Mouse (Mus musculus) heart, adult 10 weeks (tissue): ENCODE results near the gene Bub1b. TPM values are rescaled to one million over a fixed set of nuclear protein-coding genes. Genes with fewer than 3 reads are reported as not detected.

Experiments used
- polyA plus RNA-seq: library from polyadenylated mRNA; stranded (reverse); fragments of 350-450 nt; fragmentation: Illumina TruSeq; extraction: RNeasy Lipid Tissue Mini Kit (QIAGEN cat#74804); gene quantifications from one replicate; pipeline ENCODE4 v1.2.3, GENCODE M21; 2014; ENCODE audit warnings: low read depth, low replicate concordance

Gene Bub1b
- polyA plus RNA-seq: 0.58 TPM

GRCm38 (mm10) chr2:118597673-118598568 lies at the start of gene Bub1b:
Gene Bub1b, plus strand, starts transcription at chr2:118598211.

DNA sequence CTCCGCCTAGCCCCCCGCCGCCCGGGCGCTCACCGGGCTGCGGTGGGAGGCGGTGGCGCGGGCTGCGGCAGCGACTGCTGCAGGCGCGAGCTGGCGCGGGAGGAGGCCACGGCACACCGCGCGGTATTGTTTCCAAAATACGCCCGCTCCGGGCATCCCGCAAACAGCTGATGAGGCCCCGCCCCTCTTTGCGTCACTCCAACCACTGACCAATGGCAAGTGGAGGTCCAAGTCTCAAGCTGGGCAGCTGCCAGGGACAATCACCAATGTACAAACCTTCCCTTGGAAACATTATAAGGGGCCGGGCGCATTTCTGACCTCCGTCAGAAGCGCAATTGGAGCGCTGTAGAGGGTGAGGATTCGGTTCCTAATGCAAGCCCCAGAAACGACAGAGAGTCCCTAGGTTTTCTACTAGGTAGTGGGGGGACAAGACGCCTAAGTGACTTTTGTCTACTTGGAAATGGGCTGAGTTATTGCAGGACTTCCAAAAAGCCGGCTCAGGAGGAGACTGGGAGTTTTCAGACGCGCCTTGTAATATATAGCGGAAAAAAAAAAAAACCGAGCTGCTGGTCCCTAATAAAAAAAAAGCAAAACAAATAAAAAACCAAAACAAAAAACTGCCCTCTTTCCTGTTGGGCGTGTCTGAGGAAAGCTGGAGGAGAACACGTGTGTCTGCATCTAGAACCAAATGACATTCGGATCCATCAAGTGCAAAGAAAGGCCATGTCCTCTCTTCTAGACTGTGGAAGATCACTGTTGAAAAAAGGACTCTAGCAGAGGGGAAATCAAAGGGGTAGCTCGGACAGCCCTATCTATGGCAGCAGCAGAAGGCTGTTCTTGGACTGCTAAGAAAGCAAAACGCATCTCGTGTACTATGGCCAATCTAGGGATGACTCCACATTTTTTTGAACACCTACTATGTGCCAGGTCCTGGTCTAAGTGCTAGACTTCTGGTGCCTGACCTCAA lies 48.2 kb upstream of the Bub1b start, which contains the start of gene Bmf:
Bmf (minus strand) TSS at position 181 of the 967 bp plus-strand sequence.

GRCm38 (mm10) chr2:118662902-118663803 lies 65.1 kb downstream of the Bub1b start, which contains the start of gene Pak6:
Gene Pak6, plus strand, starts transcription at chr2:118663303.

Other genes with a start within 250 kb of the Bub1b start
- 0.18 TPM for gene Gpr176, start 224.8 kb upstream of the Bub1b start, polyA plus RNA-seq
- 5.0 TPM for gene Eif2ak4, start 209.6 kb upstream of the Bub1b start, polyA plus RNA-seq
- 153 TPM for gene Srp14, start 118.5 kb upstream of the Bub1b start, polyA plus RNA-seq
- 2.6 TPM for gene Bmf, start 48.5 kb upstream of the Bub1b start, polyA plus RNA-seq
- gene Pak6, start 65.1 kb downstream of the Bub1b start, polyA plus RNA-seq: 15.7 TPM
- gene Ankrd63, start 105.8 kb downstream of the Bub1b start, polyA plus RNA-seq: 1.6 TPM
- gene Plcb2, start 130.2 kb downstream of the Bub1b start, polyA plus RNA-seq: 2.8 TPM
- gene Inafm2, start 147.5 kb downstream of the Bub1b start, polyA plus RNA-seq: 18.1 TPM
- gene Ccdc9b, start 164.4 kb downstream of the Bub1b start, polyA plus RNA-seq: 25.3 TPM
- not detected for gene Phgr1, start 174.6 kb downstream of the Bub1b start, polyA plus RNA-seq
- gene Disp2, start 181.5 kb downstream of the Bub1b start, polyA plus RNA-seq: not detected
- gene Knstrn, start 215.8 kb downstream of the Bub1b start, polyA plus RNA-seq: 0.86 TPM